Mouse (Mus musculus) MEL-GATA-1-ER (cell line): ENCODE measurements around the gene Stox2.

ENCODE experiments used
- DNase-seq: peaks from one replicate; pipeline ENCODE4 v3.0.0-alpha.2; 2012; ENCODE audit warnings: low read depth; ENCODE audit errors: extremely low read depth

Stox2 gene

GRCm38 (mm10) chr8:47191444-47192365 is 254.5 kb downstream of the Stox2 start:
- no peak for DNase-seq

DNA sequence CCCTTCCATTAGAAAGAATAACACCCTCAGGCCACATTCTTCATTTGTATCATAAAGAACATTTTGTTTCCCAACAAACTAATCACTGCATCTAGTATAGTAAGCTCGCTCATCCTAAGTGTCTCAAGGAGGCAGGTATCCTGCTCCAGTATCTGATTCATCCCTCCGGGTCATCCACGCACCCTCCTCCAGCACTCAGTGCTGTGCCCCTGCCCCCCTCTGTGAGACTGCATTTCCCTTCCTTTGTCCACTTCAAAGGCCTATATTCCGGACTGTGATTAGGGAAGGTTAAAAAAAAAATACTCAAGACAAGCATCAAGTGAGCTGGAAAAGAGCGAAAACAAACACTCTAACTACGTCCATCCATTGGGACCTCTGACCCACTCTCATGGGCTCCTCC is 260.8 kb downstream of the Stox2 start:
- no peak for DNase-seq

DNA sequence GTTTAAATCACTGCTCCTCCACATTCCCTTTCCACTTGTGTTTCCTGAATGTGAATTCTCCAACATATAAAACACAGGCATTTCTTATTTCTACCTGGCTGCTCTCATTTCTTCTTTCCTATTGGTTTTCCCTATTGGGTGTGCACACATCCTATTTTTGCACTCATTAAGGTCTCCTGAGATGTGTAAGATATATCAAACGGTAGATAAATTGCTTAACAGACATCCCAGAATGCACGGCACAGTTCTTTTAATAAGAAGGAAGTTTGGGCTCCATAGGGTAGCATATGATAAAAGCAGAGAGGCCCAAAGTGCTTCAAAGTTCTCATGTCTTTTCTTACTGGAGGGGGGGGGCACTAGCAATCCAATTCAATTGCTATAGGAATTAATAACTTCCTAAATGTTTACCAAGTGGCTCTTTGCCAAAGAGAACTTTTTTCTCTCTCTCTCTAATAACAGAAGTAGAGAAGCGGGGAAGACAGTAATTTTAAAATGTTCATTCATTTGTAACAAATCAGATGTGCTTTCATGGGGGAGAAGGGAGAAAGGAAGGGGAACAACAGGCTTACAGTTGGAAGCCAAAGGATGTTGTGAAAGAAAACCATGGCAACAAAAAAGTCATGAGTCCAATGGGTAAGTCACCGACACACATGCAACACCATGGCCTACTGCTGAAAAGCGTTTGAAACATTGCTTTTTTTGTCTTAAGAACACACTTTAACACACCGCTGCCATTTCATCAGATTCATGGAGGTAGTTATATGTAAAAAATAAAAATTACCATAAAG is 263.2 kb downstream of the Stox2 start:
- no peak for DNase-seq

GRCm38 (mm10) chr8:47182292-47182691 is 263.9 kb downstream of the Stox2 start:
- no peak for DNase-seq

GRCm38 (mm10) chr8:47181032-47181698 is 265.0 kb downstream of the Stox2 start:
- DNase-seq: no peak

DNA sequence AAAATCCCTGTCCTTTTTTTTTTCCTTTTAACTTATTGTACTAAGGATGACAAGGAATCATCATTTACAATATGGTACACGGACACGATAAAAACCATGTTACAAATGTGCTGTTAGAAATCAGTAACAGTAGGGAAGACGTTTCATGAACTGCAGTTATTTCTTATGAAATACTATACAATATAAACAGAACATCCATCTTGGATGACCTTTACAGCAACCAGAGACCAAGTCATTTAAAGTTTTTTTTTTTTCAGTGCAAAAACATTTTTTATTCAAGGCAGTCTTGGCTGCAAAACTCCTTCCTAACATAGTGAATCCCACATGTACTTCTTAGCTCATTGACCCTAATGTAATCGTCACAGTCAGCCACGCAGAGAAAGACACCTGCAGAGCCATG is 266.0 kb downstream of the Stox2 start:
- DNase-seq: no peak

DNA sequence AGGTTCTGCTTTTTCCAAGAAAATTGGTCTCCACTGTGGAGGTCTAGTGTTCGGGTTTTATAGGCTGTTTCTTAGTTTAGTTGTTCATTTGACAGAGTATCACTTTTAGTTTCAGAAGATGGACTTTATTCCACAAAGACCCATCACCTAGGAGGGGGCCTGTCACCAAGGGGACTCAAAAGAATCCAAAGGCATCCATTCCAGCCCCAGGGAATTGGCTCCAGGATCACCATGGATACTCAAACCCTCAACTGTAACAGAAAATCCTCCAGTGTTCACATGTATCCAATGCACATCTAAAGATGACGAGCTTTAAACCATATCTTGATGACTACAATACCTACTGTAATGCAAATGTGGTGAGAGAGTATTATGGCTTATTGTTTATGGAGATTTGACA is 267.4 kb downstream of the Stox2 start:
- no peak for DNase-seq

DNA sequence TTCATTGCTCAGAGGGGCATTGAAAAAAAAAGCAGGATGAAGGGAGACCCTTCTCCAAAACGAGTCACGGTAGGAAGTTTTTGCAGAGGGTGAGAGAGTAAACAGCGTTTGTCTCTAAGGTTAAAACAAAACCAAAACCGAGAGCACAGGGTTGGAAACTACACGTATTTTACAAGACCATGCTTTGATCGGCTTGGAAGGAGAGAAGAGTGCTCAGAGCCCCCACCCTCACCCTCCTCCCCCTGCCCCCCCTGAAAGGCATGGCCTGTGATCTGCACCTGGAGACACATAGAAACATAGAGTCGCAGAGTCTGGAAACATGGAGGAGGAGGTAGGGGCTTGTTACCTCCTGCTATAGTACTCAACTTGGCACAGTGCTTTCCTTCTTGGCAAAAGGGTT is 272.3 kb downstream of the Stox2 start:
- no peak for DNase-seq

GRCm38 (mm10) chr8:47172848-47173247 is 273.3 kb downstream of the Stox2 start:
- no peak for DNase-seq

DNA sequence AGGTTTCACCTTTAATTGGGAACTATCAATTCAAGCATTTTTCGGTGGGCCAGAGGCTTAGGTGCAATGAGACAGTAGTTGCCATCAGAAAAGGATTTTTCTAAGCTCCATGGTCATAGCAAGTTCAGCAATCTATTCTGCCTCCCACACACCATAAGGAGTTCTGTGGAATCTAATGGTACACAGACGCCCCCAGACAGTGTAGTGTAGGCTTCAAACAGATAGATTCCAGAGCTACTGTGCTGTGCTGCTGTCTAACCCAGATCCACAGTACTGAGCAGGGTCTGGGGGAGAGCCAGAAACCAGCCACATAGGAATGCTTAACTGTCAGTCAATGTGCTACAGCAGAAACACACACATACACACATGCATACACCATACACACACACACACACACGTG is 285.5 kb downstream of the Stox2 start:
- no peak for DNase-seq

GRCm38 (mm10) chr8:47154521-47154920 is 291.6 kb downstream of the Stox2 start:
- no peak for DNase-seq

DNA sequence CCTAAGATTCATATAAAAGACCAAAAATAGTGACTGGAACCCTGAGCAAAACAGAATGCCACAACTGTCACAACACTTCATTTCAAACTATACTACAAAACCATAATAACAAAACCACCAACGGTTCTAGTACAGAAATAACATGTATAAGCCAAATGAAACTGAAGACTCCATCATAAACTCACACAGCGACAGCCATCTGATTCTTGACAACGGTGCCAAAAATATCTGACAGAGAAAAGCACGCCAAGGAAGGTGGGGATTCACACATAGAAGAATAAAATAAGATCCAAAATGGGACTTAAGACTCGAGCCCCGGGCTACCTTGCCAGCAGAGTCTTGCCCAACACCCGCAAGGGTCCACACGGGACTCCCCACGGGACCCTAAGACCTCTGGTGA is 300.9 kb downstream of the Stox2 start:
- no peak for DNase-seq

GRCm38 (mm10) chr8:47136047-47136446 is 310.1 kb downstream of the Stox2 start:
- DNase-seq: no peak

DNA sequence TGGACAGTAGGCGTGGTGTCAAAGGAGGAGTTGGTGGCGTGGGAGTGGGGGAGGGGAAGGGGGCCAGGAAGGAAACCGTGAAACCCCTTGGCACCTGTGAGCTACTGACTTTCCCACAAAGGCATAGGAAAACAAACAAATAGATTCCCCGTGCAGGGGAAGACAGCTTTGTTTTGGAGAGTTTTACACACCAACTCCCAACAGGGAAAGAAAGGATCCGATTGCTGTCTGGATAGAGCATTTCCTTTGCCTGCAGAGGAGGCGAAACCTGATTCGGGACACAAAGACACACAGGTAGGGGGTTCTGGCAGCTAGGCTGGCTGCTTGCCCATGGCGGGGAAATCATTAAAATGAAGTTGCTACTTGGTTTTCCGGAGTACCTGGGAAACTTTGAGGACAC is 310.6 kb downstream of the Stox2 start:
- no peak for DNase-seq

- DNase-seq: no peak
These were observed 311.4 kb downstream of the Stox2 start for GRCm38 (mm10) chr8:47134736-47135135.

GRCm38 (mm10) chr8:47133381-47133780 is 312.8 kb downstream of the Stox2 start:
- DNase-seq: no peak
